In the genomic region with DNA sequence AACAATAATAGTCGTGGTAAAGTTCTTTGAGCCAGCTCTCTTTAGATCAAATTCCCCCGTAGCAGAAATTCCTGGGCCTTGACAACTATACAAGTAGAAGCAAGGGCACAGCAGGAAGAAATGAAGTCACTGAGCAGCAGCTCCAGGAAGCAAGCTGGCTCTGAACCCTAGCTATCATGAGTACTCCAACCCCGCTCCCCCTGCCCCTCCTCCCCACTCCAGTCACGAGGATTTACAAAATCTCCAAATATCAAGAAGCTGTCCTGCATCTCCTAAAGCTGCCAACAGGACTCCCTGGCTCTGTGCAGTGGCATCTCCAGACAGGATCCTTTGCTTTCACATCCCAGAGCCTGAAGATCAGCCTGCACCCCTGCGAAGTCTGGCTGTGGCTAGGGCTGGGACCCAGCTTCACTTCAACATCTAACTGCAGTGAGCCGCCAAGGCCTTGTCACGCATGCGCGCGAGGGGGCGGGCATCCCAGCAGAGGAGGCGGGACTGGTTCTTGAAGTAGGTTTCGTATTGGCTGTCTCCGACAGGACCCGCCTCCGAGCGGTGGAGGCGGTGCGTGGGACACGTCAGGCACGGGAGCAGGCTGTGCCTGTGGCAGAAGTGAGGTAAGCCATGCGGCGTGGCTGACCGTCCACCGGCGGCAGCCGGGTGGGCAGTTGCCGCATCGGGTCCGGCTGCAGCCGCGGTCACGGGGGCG, we compare ENCODE assay signal across 8 mouse cellular contexts. TPM values are rescaled to one million over a fixed set of nuclear protein-coding genes. Genes with fewer than 3 reads are reported as not detected.
A peak's percentile ranks its signal among the peaks of the same experiment; 100 is the strongest.
DNase-seq lines count a peak whose midpoint lies in the region; ATAC-seq and TF ChIP-seq lines count a peak whose summit lies in the region.

TSS of gene Focad (plus strand) at position 568 of the 706 bp plus-strand sequence.

- TF ChIP-seq POLR2A in heart, adult 2 months (IDR thresholded peaks at IDR 0.05; ENCODE audit: insufficient read depth, low read depth, low read length): peak; percentile 97

- ATAC-seq in embryonic facial prominence, embryonic 14.5 days (ENCODE audit: low read depth): peak; percentile 100
- peak; percentile 99 for ATAC-seq in limb, embryonic 13.5 days (ENCODE audit: low FRiP score, low read depth)
- peak; percentile 100 for ATAC-seq in midbrain, embryonic 16.5 days

- TF ChIP-seq EP300 in heart, adult 2 months (IDR thresholded peaks at IDR 0.05; ENCODE audit: insufficient read depth, low read depth, low read length): peak; percentile 61; the same call in 1 of the 2 replicates

- TF ChIP-seq CTCF in heart, adult 2 months (IDR thresholded peaks at IDR 0.05): peak; percentile 33

- intact Hi-C loops in heart, adult 2 months (cut with DNase I): loop anchor here (1.0 to 5.0 kb wide), 2 partner anchors 61 to 458 kb away; partner anchors contain the start of gene Mllt3

- H3K4me1 ChIP-seq in embryonic facial prominence, embryonic 14.5 days (ENCODE audit: control insufficient read depth, insufficient read depth, low read length): no peaks in the 10 kb centered on the region; the same call in 1 of the 2 replicates
- no peaks in the 10 kb centered on the region for H3K4me1 ChIP-seq in heart, adult 2 months (ENCODE audit: control insufficient read depth, insufficient read depth, low read length)
- H3K4me1 ChIP-seq in limb, embryonic 13.5 days: peaks cover 6% of the 10 kb centered on the region; the same call in 1 of the 2 replicates
- 0 out of 2 replicates have a peak, but pooled peaks cover 6% of the 10 kb centered on the region for H3K4me1 ChIP-seq in midbrain, embryonic 16.5 days (ENCODE audit: control insufficient read depth, insufficient read depth, low read length)

- H3K27me3 ChIP-seq in embryonic facial prominence, embryonic 14.5 days (replicated peaks; ENCODE audit: control insufficient read depth, insufficient read depth, low read length): no peaks in the 10 kb centered on the region
- no peaks in the 10 kb centered on the region for H3K27me3 ChIP-seq in heart, adult 2 months (ENCODE audit: control insufficient read depth, insufficient read depth, low read length)
- no peaks in the 10 kb centered on the region for H3K27me3 ChIP-seq in limb, embryonic 13.5 days
- H3K27me3 ChIP-seq in midbrain, embryonic 16.5 days (ENCODE audit: control insufficient read depth, insufficient read depth, low read depth, low read length): no peaks in the 10 kb centered on the region

- peak within 1 kb of the TSS; percentile 80 for H3K9ac ChIP-seq in embryonic facial prominence, embryonic 14.5 days (ENCODE audit: low read depth, low read length)
- H3K9ac ChIP-seq in heart, adult 2 months (ENCODE audit: low read depth, low read length): peak within 1 kb of the TSS; percentile 82
- peak within 1 kb of the TSS; percentile 78 for H3K9ac ChIP-seq in limb, embryonic 13.5 days
- H3K9ac ChIP-seq in midbrain, embryonic 16.5 days (ENCODE audit: low read depth, low read length): peak within 1 kb of the TSS; percentile 94

- H3K4me2 ChIP-seq in embryonic facial prominence, embryonic 14.5 days (ENCODE audit: low read depth, low read length): peak within 1 kb of the TSS; percentile 98
- H3K4me2 ChIP-seq in limb, embryonic 13.5 days (replicated peaks): peak within 1 kb of the TSS; percentile 94
- H3K4me2 ChIP-seq in midbrain, embryonic 16.5 days (ENCODE audit: low read length): peak within 1 kb of the TSS; percentile 96

- H3K79me2 ChIP-seq in heart, adult 2 months (replicated peaks; ENCODE audit: control insufficient read depth, insufficient read depth, low read length): no peaks in the 10 kb centered on the region

- H3K36me3 ChIP-seq in embryonic facial prominence, embryonic 14.5 days (ENCODE audit: control insufficient read depth, insufficient read depth, low read length): no peaks in the 10 kb centered on the region
- H3K36me3 ChIP-seq in heart, adult 2 months (ENCODE audit: control insufficient read depth, insufficient read depth, low read length): no peaks in the 10 kb centered on the region
- no peaks in the 10 kb centered on the region for H3K36me3 ChIP-seq in limb, embryonic 13.5 days
- H3K36me3 ChIP-seq in midbrain, embryonic 16.5 days (ENCODE audit: control insufficient read depth, insufficient read depth, low read length): no peaks in the 10 kb centered on the region

- no peaks in the 10 kb centered on the region for H3K9me3 ChIP-seq in embryonic facial prominence, embryonic 14.5 days (ENCODE audit: control insufficient read depth, low read length)
- H3K9me3 ChIP-seq in limb, embryonic 13.5 days: no peaks in the 10 kb centered on the region
- H3K9me3 ChIP-seq in midbrain, embryonic 16.5 days (replicated peaks; ENCODE audit: control insufficient read depth, low read length, poor library complexity, severe bottlenecking): no peaks in the 10 kb centered on the region

- peak; percentile 95 for DNase-seq in 3T3-L1 (ENCODE audit: low read depth, low spot score)
- DNase-seq in adrenal gland, postnatal 4 days (ENCODE audit: low spot score in 2 of 2): peak; percentile 94 to 96
- peak; percentile 99 for DNase-seq in embryonic facial prominence, embryonic 14.5 days (ENCODE audit: low spot score)
- DNase-seq in heart, adult 2 months: peak; percentile 99
- peak; percentile 98 for DNase-seq in kidney, adult 8-10 months
- peak; percentile 96 to 97 for DNase-seq in spleen, postnatal 10 days (ENCODE audit: low spot score in 2 of 2)

- H3K4me3 ChIP-seq in embryonic facial prominence, embryonic 14.5 days (ENCODE audit: low read depth, low read length): peak within 1 kb of the TSS; percentile 81
- H3K4me3 ChIP-seq in heart, adult 2 months: peak within 1 kb of the TSS; percentile 77
- H3K4me3 ChIP-seq in limb, embryonic 13.5 days: peak within 1 kb of the TSS; percentile 59
- peak within 1 kb of the TSS; percentile 88 for H3K4me3 ChIP-seq in midbrain, embryonic 16.5 days (ENCODE audit: low read depth, low read length)

- WGBS in embryonic facial prominence, embryonic 14.5 days: 3% methylated on average over 24 of the region's 34 CpGs
- WGBS in heart, adult 2 months: under 1% methylated on average over 34 of the region's 34 CpGs
- WGBS in limb, embryonic 13.5 days: 1% methylated on average over 34 of the region's 34 CpGs
- 0% methylated on average over 32 of the region's 34 CpGs for WGBS in midbrain, embryonic 16.5 days

- H3K27ac ChIP-seq in embryonic facial prominence, embryonic 14.5 days (replicated peaks; ENCODE audit: low read depth, low read length): peak within 1 kb of the TSS; percentile 68
- H3K27ac ChIP-seq in heart, adult 2 months: peak within 1 kb of the TSS; percentile 81
- H3K27ac ChIP-seq in limb, embryonic 13.5 days: peak within 1 kb of the TSS; percentile 52; the same call in 1 of the 2 replicates
- H3K27ac ChIP-seq in midbrain, embryonic 16.5 days (ENCODE audit: low read length): peak within 1 kb of the TSS; percentile 76

RNA-seq across cellular contexts. Expression of gene Focad, which starts in this region (rescaled TPM):
- 10 to 100 TPM; 21.9 to 26.5 TPM for total RNA-seq in adrenal gland, postnatal 4 days (2021)
- polyA plus RNA-seq in embryonic facial prominence, embryonic 14.5 days (2014; fragmentation: Nextera tagmentation; extraction: Ambion mirVana): 18.6 and 21.0 TPM in 2 replicates
- total RNA-seq in heart, adult 2 months (2021): 10 to 100 TPM; 12.7 to 15.3 TPM
- 9.5 and 16.0 TPM in 2 replicates for polyA plus RNA-seq in heart, adult 2 months (2012; rRNA removed)
- polyA plus RNA-seq in limb, embryonic 13.5 days (2015; fragmentation: Nextera tagmentation; extraction: Ambion mirVana): 12.5 and 13.1 TPM in 2 replicates
- 13.3 and 13.6 TPM in 2 replicates for polyA plus RNA-seq in midbrain, embryonic 16.5 days (2015; fragmentation: Nextera tagmentation; extraction: Ambion mirVana)

Comparison
In these comparisons a context has a peak if more than half of its experiments do, and no peak if none do; other contexts are left out.
1. Peak in every context shown above with its lines: DNase-seq, ATAC-seq, H3K4me3 ChIP-seq and H3K27ac ChIP-seq.